Mouse (Mus musculus) limb, embryonic 14.5 days (tissue): ENCODE results near the gene Mtfmt. TPM values are rescaled to one million over a fixed set of nuclear protein-coding genes. Genes with fewer than 3 reads are reported as not detected.

Experiments
- ATAC-seq: fragments of 200-750 bp; cut with Nextera tagmentation; 2 replicates; pipeline ENCODE4 v1.8.0; 2017; ENCODE audit warnings: low read depth, moderate number of reproducible peaks, moderate TSS enrichment; ENCODE audit not compliant: low FRiP score
- DNase-seq: peaks from one replicate; pipeline ENCODE4 v3.0.0-alpha.2; 2015; ENCODE audit warnings: low spot score
- H3K27ac ChIP-seq: fragments of 300-500 bp; sonication (generic); replicated peaks from 2 replicates; pipeline ENCODE4 v1.5.1; 2014; ENCODE audit warnings: low read depth, mild to moderate bottlenecking, low read length, moderate library complexity, mixed read lengths
- H3K27me3 ChIP-seq: fragments of 300-500 bp; sonication (generic); 2 replicates; pipeline ENCODE4 v1.6.1; 2014; ENCODE audit warnings: low read length, mixed read lengths; ENCODE audit not compliant: control insufficient read depth, insufficient read depth
- H3K36me3 ChIP-seq: fragments of 300-500 bp; sonication (generic); 2 replicates; pipeline ENCODE4 v1.6.1; 2014; ENCODE audit warnings: mild to moderate bottlenecking, low read length, moderate library complexity, mixed read lengths; ENCODE audit not compliant: control insufficient read depth, insufficient read depth
- H3K4me1 ChIP-seq: fragments of 300-500 bp; sonication (generic); 2 replicates; pipeline ENCODE4 v1.6.1; 2014; ENCODE audit warnings: antibody characterized with exemption, low read length, mixed read lengths; ENCODE audit not compliant: control insufficient read depth, insufficient read depth
- H3K4me2 ChIP-seq: fragments of 300-500 bp; sonication (generic); replicated peaks from 2 replicates; pipeline ENCODE4 v1.6.1; 2014; ENCODE audit warnings: low read depth, mild to moderate bottlenecking, low read length, moderate library complexity; ENCODE audit not compliant: severe bottlenecking
- H3K4me3 ChIP-seq: fragments of 300-500 bp; sonication (generic); replicated peaks from 2 replicates; pipeline ENCODE4 v1.5.1; 2014; ENCODE audit warnings: low read length
- H3K9ac ChIP-seq: fragments of 300-500 bp; sonication (generic); 2 replicates; pipeline ENCODE4 v1.6.1; 2014; ENCODE audit warnings: mild to moderate bottlenecking, low read depth, low read length, moderate library complexity; ENCODE audit not compliant: severe bottlenecking
- H3K9me3 ChIP-seq: fragments of 300-500 bp; sonication (generic); 2 replicates; pipeline ENCODE4 v1.6.1; 2016; ENCODE audit warnings: low read length; ENCODE audit not compliant: control insufficient read depth
- POLR2A ChIP-seq: fragments of 200-500 bp; IDR thresholded peaks from 2 replicates; pipeline ENCODE4 v1.8.0; 2012; ENCODE audit warnings: inconsistent platforms, mild to moderate bottlenecking, moderate library complexity, borderline replicate concordance; ENCODE audit not compliant: insufficient read depth, insufficient read length; ENCODE audit errors: extremely low read depth
- WGBS: fragments of 180-500 bp; shearing (Covaris S2); extraction: QIAGEN DNeasy Blood & Tissue Kit; methylation state at CpG from one replicate; pipeline ENCODE4 v1.1.7; 2014; 5-methylcytosine and 5-hydroxymethylcytosine counted together
- polyA plus RNA-seq, 2 experiments: library from polyadenylated mRNA; depleted of rRNA in 1 of 2; stranded (reverse) in 1 of 2; unstranded in 1 of 2; fragments of >200 nt; fragmentation: Nextera tagmentation in 1 of 2; extraction: Ambion mirVana in 1 of 2; gene quantifications; 2 replicates each; pipeline versions ENCODE4 v1.2.1 to v1.2.3; 2012 to 2014

Mtfmt gene
- polyA plus RNA-seq, 2 experiments, result 18.7 to 28.8 TPM

GRCm38 (mm10) chr9:65411326-65411725 lies 24.3 kb upstream of the Mtfmt start:
- Histone ChIP-seq H3K9ac (no peak overlapping the region), H3K4me2 (no peak overlapping the region), H3K4me1 (no peaks in the 10 kb centered on the region), H3K27me3 (no peaks in the 10 kb centered on the region), H3K9me3 (no peaks in the 10 kb centered on the region), H3K4me3 (no peak overlapping the region), H3K27ac (no peak overlapping the region), H3K36me3 (no peaks in the 10 kb centered on the region)
- WGBS, result 60% methylated on average over 3 of the region's 3 CpGs
- DNase-seq, result no peak
- no peak for ATAC-seq
- no peak for TF ChIP-seq POLR2A

DNA sequence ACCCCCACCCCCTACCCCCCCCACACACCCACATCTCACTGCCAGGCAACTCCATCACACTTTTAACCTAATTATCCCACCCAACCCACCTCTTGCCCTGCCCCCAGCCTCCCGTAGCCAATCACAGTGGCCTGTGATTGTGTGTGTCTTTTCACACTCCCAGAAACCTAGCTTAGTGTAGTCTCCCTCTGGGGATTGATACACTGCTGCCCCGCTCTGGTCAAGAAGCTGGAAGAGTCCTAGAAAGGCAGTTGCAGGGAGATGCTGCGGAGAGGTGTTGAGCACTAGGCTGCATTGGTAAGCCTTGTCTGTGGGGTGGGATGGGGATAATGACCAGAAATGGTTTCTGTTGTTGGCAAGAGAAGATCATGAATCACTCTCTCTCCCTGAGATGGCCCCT lies 17.8 kb upstream of the Mtfmt start:
- no peaks in the 10 kb centered on the region for H3K4me1 ChIP-seq
- WGBS, result 34% methylated on average over 3 of the region's 3 CpGs
- H3K27ac ChIP-seq, result no peak overlapping the region
- H3K4me2 ChIP-seq, result no peak overlapping the region
- H3K9me3 ChIP-seq, result no peaks in the 10 kb centered on the region
- DNase-seq, result no peak
- H3K4me3 ChIP-seq, result no peak overlapping the region
- no peak for ATAC-seq
- no peak for TF ChIP-seq POLR2A
- H3K27me3 ChIP-seq, result no peaks in the 10 kb centered on the region
- no peaks in the 10 kb centered on the region for H3K36me3 ChIP-seq
- no peak overlapping the region for H3K9ac ChIP-seq

GRCm38 (mm10) chr9:65419633-65420032 lies 15.9 kb upstream of the Mtfmt start:
- Histone ChIP-seq H3K27ac (no peak overlapping the region), H3K9ac (no peak overlapping the region), H3K27me3 (no peaks in the 10 kb centered on the region), H3K36me3 (no peaks in the 10 kb centered on the region), H3K4me2 (no peak overlapping the region), H3K4me1 (no peaks in the 10 kb centered on the region), H3K9me3 (no peaks in the 10 kb centered on the region), H3K4me3 (no peak overlapping the region)
- DNase-seq, result no peak
- 82% methylated on average over 3 of the region's 3 CpGs for WGBS
- no peak for TF ChIP-seq POLR2A
- no peak for ATAC-seq

DNA sequence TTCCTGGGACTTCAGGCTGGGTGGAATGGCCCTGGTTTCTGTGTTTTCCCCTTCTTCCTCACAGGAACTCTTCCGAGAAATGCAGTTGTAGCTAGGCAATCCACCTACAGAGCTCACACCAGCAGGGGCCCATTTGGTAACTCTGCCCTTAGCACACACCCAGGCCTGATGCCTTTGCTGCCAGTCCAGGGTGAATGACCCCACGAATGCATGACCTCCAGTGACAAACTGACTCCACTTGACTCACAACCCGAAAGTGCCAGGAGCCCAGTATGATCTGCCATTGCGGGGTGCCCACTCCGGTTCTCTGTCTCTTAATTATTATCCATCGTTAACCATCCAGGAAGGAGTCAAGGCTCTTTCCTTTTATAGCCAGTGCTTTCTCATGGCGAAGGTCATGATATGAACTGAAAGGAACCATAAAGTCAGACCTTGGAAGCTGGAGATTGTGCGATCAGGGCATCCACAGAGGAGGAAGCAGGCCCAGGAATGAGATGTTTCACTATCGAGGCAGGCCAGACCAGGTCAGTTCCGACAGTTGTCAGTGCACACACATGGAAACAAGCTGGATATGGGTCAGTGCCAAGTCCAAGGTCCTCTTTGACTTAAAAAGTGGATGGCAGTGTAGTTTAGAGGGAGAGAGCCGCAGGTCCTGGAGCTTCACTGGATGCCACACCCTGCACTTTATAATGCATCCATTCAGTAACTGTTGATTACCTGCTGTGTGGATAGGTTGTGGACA lies 12.7 kb upstream of the Mtfmt start, which contains the start of gene Slc51b:
Slc51b (minus strand) TSS at position 196 of the 742 bp plus-strand sequence.
- no peaks in the 10 kb centered on the region for H3K36me3 ChIP-seq
- no peaks in the 10 kb centered on the region for H3K9me3 ChIP-seq
- WGBS, result 73% methylated on average over 11 of the region's 11 CpGs

DNA sequence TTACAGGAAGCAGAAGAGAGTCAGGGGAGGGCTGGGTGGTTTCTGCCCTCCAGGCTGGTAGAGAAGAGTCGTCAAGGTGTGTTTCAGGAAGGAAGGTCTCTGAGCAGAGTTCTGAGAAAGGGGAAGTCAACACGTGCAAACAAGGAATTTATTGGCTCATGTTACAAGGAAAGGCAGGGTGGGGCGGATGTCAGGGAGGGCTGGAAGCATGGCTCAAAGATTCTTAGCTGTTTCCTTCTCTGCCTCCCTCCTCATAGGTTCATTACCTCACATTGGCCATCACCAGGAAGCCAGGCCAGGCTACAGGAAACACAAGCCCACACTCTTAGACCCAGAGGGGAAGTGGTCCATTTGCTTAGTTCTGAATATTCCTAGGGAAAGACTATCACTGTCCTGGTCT lies 11.2 kb upstream of the Mtfmt start:
- Histone ChIP-seq H3K27me3 (no peaks in the 10 kb centered on the region), H3K4me1 (no peaks in the 10 kb centered on the region), H3K27ac (no peak overlapping the region), H3K36me3 (no peaks in the 10 kb centered on the region), H3K4me3 (no peak overlapping the region), H3K9me3 (no peaks in the 10 kb centered on the region), H3K4me2 (no peak overlapping the region), H3K9ac (no peak overlapping the region)
- no peak for TF ChIP-seq POLR2A
- DNase-seq (no peak), ATAC-seq (no peak)
- 4% methylated on average over 3 of the region's 3 CpGs for WGBS

More for the DNA sequence above, 12.7 kb upstream of the Mtfmt start, which contains the start of gene Slc51b:
- no peaks in the 10 kb centered on the region for H3K27me3 ChIP-seq
- no peak within 1 kb of the TSS for H3K4me3 ChIP-seq
- TF ChIP-seq POLR2A, result no peak
- no peak within 1 kb of the TSS for H3K4me2 ChIP-seq
- DNase-seq (no peak), ATAC-seq (no peak)
- H3K9ac ChIP-seq, result no peak within 1 kb of the TSS
- no peak within 1 kb of the TSS for H3K27ac ChIP-seq
- H3K4me1 ChIP-seq, result no peaks in the 10 kb centered on the region
